Mouse (Mus musculus) spleen, adult 2 months (tissue): ENCODE measurements around the gene Myo16. TPM values are rescaled to one million over a fixed set of nuclear protein-coding genes. Genes with fewer than 3 reads are reported as not detected.

Source experiments
- DNase-seq, 2 experiments: peaks; one replicate each; pipeline versions ENCODE4 v3.0.0 to v3.0.0-alpha.2; 2012 to 2021; ENCODE audit warnings: low spot score in 2 of 2, low read depth in 1 of 2
- H3K27ac ChIP-seq: fragments of 200-500 bp; 2 replicates; pipeline ENCODE4 v1.5.1; 2012; ENCODE audit warnings: low read length, inconsistent platforms; ENCODE audit not compliant: insufficient read depth
- H3K27me3 ChIP-seq: fragments of 200-500 bp; 2 replicates; pipeline ENCODE4 v1.6.1; 2012; ENCODE audit warnings: mild to moderate bottlenecking, moderate library complexity, low read length, inconsistent platforms; ENCODE audit not compliant: control insufficient read depth, insufficient read depth
- H3K36me3 ChIP-seq: fragments of 200-500 bp; 2 replicates; pipeline ENCODE4 v1.6.1; 2012; ENCODE audit warnings: mild to moderate bottlenecking, low read length, inconsistent platforms; ENCODE audit not compliant: control insufficient read depth, insufficient read depth
- H3K4me1 ChIP-seq: fragments of 200-500 bp; 2 replicates; pipeline ENCODE4 v1.6.1; 2011; ENCODE audit warnings: inconsistent platforms; ENCODE audit not compliant: control insufficient read depth, insufficient read depth, insufficient read length
- H3K4me3 ChIP-seq: fragments of 200-500 bp; 2 replicates; pipeline ENCODE4 v1.5.1; 2011; ENCODE audit warnings: mild to moderate bottlenecking, inconsistent platforms; ENCODE audit not compliant: insufficient read depth, insufficient read length; ENCODE audit errors: extremely low read depth
- CTCF ChIP-seq: fragments of 200-500 bp; IDR thresholded peaks from 2 replicates; pipeline ENCODE4 v1.5.1; 2011; ENCODE audit warnings: mild to moderate bottlenecking, inconsistent platforms; ENCODE audit not compliant: insufficient read depth, insufficient read length, insufficient replicate concordance; ENCODE audit errors: extremely low read depth
- POLR2A ChIP-seq: fragments of 200-500 bp; IDR thresholded peaks from 2 replicates; pipeline ENCODE4 v1.6.1; 2011; ENCODE audit warnings: low read depth, low read length, inconsistent platforms
- WGBS: fragments of 180-500 bp; shearing (Covaris S2); methylation state at CpG from one replicate; pipeline ENCODE4 v1.1.7; 2018; 5-methylcytosine and 5-hydroxymethylcytosine counted together
- polyA plus RNA-seq: library from polyadenylated mRNA; depleted of rRNA; stranded (reverse); fragments of >200 nt; gene quantifications from 2 replicates; pipeline ENCODE4 v1.2.3, GENCODE M21; 2012

Gene Myo16
- polyA plus RNA-seq, 1 experiment = 0.39 TPM

DNA sequence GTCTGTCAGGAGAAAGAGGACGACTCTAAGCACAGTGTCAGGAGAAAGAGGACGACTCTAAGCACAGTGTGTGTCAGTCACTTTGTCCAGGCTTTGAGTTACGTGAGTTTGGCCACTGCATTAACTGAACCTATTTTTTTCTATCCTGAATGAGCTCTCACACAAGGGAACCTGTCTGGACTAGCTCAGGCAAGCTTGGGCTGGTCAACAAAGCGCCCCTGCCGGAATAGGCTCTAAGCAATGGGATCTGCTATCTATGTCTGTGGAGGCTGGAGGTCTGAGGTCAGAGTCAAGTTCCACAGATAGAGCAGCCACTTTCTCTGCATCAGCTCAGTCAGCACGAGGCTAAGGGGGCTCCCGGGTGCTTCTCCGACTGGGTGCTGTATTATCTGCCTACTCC, 46.3 kb downstream of the Myo16 start:
- H3K4me3 ChIP-seq = no peak overlapping the region
- no peak for DNase-seq
- no peaks in the 10 kb centered on the region for H3K36me3 ChIP-seq
- no peak overlapping the region for H3K27ac ChIP-seq
- no peak for TF ChIP-seq CTCF
- TF ChIP-seq POLR2A = no peak
- no peaks in the 10 kb centered on the region for H3K27me3 ChIP-seq
- H3K4me1 ChIP-seq = no peaks in the 10 kb centered on the region
- 78% methylated on average over 8 of the region's 8 CpGs for WGBS

DNA sequence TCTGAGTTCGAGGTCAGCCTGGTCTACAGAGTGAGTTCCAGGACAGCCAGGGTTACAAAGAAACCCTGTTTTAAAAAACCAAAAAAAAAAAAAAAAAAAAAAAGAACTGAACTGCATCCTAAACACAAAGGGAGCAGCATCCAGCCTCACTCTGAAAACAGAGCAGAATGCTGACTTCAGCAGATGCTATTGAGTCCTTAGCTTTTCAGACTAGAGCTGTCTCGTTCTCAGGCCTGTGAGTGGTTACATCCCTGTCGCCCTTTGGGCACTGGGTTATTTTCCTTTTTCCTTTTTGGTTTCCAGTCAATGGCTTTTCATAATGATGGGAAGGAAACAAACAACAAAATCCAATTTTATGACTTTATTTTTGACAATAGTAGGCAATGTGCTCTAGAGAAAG, 61.3 kb downstream of the Myo16 start:
- no peaks in the 10 kb centered on the region for H3K4me1 ChIP-seq
- H3K27ac ChIP-seq = no peak overlapping the region
- WGBS = 74% methylated on average over 3 of the region's 3 CpGs
- TF ChIP-seq CTCF (no peak), POLR2A (no peak)
- no peaks in the 10 kb centered on the region for H3K27me3 ChIP-seq
- H3K36me3 ChIP-seq = no peaks in the 10 kb centered on the region
- no peak for DNase-seq
- H3K4me3 ChIP-seq = no peak overlapping the region

DNA sequence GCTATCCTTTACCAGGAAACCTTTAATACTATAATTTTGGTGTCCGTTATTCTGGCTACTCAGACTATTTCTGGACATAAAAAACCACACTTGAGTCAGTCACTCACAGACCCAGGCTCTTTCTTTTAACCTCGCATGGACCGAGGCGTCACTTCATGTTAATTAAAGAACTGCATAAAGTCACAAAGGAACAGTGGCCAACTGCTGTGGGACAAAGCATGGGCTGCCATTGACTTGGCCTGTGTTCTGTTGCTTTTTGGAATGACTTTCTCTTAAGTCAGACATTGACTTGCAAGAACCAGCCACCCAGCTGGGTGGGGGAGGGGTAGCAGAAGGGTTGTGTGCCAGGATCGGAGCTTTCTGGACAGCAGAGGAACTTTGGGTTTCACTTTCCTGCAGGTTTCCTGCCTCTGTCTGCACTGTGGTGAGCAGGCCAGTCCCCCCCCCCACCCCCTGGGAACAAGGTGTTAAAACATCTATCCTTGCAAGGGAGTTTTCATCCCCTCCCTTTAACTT, 66.1 kb downstream of the Myo16 start:
- H3K36me3 ChIP-seq = no peaks in the 10 kb centered on the region
- no peaks in the 10 kb centered on the region for H3K4me1 ChIP-seq
- no peak overlapping the region for H3K27ac ChIP-seq
- 56% methylated on average over 5 of the region's 5 CpGs for whole genome bisulfite sequencing
- DNase-seq = no peak
- no peaks in the 10 kb centered on the region for H3K27me3 ChIP-seq
- TF ChIP-seq CTCF (no peak), POLR2A (no peak)
- no peak overlapping the region for H3K4me3 ChIP-seq

DNA sequence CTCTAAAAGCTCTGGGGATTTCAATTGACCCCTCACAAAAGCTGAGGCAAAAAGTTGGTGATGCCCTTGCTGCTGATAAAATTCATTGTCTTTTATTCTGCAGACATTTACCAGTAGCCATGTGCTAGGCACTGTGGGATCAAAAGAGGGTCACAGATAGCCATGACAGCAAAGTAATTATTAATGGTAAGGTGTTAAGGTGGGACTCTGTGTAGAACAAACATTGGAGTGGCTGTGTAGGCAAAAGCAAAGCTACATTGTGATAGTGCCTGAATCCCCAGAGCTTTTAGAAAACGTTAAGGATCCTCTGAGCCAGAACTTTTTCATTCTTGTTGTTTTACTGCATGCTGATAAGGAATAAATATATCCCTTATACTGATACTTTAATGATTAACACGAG, 69.1 kb downstream of the Myo16 start:
- no peak for DNase-seq
- H3K4me1 ChIP-seq = no peaks in the 10 kb centered on the region
- H3K4me3 ChIP-seq = no peak overlapping the region
- H3K36me3 ChIP-seq = no peaks in the 10 kb centered on the region
- WGBS = 55% methylated on average over 2 of the region's 2 CpGs
- no peaks in the 10 kb centered on the region for H3K27me3 ChIP-seq
- H3K27ac ChIP-seq = no peak overlapping the region
- TF ChIP-seq POLR2A (no peak), CTCF (no peak)

DNA sequence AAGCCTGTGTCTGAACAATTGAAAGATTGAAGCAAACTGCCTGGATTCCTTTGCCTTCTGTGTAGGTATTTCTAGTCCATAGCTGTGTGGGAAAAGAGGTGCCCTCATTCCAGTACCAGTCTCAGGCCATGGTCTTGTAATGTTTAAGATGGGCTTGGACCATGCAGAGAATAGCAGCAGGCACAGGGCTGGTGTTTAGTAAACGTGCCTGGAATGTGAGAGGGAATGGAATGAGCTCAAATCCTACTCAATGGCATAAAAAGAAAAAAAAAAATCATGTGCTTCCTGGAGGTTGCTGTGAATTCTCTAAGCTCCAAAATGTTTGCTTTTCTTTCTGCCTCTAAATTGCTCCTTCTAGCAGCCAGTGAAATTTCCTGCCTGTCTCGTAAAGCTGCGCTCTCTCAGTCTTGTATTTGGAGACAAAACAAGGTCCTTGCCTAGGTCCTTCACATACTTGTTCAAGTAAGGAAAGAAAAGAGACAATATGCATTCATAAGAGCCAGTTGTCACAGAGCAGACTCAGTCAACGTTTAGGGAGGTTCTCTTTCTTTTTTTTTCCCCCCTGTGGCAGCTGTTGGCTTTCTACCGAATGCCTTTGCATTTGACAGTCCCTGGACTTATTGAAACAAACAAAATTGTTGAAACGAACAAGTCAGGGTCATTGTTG, 70.0 kb downstream of the Myo16 start:
- Histone ChIP-seq H3K36me3 (no peaks in the 10 kb centered on the region), H3K27ac (no peak overlapping the region), H3K4me1 (no peaks in the 10 kb centered on the region), H3K4me3 (no peak overlapping the region), H3K27me3 (no peaks in the 10 kb centered on the region)
- TF ChIP-seq CTCF (no peak), POLR2A (no peak)
- WGBS = 41% methylated on average over 6 of the region's 6 CpGs
- DNase-seq = no peak

DNA sequence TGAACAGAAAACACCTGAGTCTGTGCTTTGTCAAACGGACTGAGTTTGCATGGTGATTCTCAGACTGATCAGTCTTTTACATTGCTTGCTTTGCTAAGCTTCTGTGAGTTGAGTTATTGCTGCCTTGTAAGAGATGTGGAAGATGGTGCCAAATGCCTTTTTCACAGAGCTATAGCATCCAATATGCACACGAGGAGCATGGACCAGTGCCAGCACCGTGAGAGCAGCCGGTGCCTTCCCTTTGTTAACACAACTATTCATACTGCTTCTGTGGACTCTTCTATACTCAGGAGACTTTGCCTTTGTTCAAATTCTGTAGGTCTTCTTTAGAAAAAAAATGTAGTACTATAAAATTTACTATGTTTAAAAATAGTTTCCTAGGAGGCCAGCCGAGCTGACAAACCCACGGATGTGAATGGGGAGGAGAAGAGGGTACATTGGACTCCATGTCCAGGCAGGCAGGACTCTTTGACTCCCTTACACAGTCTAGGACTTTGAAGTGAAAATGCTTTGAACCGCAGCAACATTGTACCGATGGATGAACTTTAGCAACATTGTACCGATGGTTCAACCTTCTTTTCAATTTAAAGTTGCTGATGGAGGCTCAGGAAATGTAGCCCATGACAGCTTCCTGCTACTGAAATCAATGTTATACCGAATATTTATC, 70.7 kb downstream of the Myo16 start:
- no peak for DNase-seq
- Histone ChIP-seq H3K4me3 (no peak overlapping the region), H3K4me1 (no peaks in the 10 kb centered on the region), H3K27me3 (no peaks in the 10 kb centered on the region), H3K36me3 (no peaks in the 10 kb centered on the region), H3K27ac (no peak overlapping the region)
- 70% methylated on average over 10 of the region's 10 CpGs for WGBS
- TF ChIP-seq CTCF (no peak), POLR2A (no peak)

DNA sequence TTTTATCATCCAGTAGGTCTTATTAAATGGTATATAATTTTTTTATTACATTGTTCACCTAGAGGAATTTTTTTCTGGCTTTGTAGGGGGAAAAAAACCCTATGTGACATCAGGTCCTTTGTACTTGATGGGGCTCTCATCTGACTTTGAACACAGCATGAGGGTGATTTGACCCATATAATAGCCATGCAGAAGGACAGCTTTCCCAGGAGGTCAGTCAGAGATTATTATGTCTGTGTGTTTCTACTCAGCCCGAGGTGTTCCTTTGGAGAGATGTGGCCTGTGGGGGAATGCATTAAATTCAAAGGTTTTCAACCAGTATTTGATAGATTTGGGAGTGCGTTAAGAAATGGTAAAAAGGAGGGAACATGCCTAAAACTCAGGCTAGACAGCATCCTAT, 71.3 kb downstream of the Myo16 start:
- Histone ChIP-seq H3K36me3 (no peaks in the 10 kb centered on the region), H3K27me3 (no peaks in the 10 kb centered on the region), H3K27ac (no peak overlapping the region), H3K4me3 (no peak overlapping the region), H3K4me1 (no peaks in the 10 kb centered on the region)
- 78% methylated on average over 2 of the region's 2 CpGs for WGBS
- no peak for DNase-seq
- no peak for TF ChIP-seq CTCF
- TF ChIP-seq POLR2A = no peak
